Mouse (Mus musculus): Measurements from ENCODE around the gene Clybl. TPM values are rescaled to one million over a fixed set of nuclear protein-coding genes. Genes with fewer than 3 reads are reported as not detected.

The Clybl gene
- polyA plus RNA-seq, 2 experiments, result 13.3 to 20.4 TPM

- DNase-seq (ENCODE audit: low spot score) (no peak), ATAC-seq (ENCODE audit: low FRiP score, low read depth) (no peak)
- 44% methylated on average over 9 of the region's 9 CpGs for WGBS
- Histone ChIP-seq H3K9ac (ENCODE audit: low read depth, low read length, severe bottlenecking) (no peak overlapping the region), H3K27me3 (ENCODE audit: control insufficient read depth, insufficient read depth, low read length) (peaks cover 11% of the 10 kb centered on the region; the same call in 1 of the 2 replicates), H3K4me2 (replicated peaks; ENCODE audit: low read depth, low read length, severe bottlenecking) (no peak overlapping the region), H3K9me3 (ENCODE audit: control insufficient read depth, low read length) (no peaks in the 10 kb centered on the region), H3K27ac (replicated peaks; ENCODE audit: low read depth, low read length) (no peak overlapping the region), H3K4me1 (ENCODE audit: control insufficient read depth, insufficient read depth, low read length) (no peaks in the 10 kb centered on the region), H3K36me3 (ENCODE audit: control insufficient read depth, insufficient read depth, low read length) (no peaks in the 10 kb centered on the region), H3K4me3 (replicated peaks; ENCODE audit: low read length) (no peak overlapping the region)
- no peak for TF ChIP-seq POLR2A (IDR thresholded peaks at IDR 0.05; ENCODE audit: borderline replicate concordance, extremely low read depth, insufficient read depth, insufficient read length)
These were observed 99.6 kb downstream of the Clybl start for GRCm38 (mm10) chr14:122281072-122281634.

DNA sequence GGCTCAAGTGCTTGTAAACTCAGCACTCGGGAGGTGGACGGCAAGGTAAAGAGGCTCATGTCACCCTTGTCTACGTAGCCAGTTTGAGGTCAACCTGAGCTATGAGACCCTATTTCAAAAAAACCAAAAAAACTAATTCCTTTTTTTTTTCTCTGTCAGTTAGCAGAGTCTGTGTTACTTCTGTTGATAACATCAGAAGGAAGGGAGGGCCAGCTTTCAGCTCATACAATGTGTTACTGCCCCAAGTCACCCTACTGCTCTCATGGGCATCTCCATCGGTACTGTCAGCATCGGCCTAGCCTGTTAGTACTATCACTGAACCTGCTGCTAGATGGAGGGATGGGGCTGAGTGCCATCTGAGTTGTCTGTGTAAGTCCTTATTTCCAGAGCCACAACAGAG is 102.5 kb downstream of the Clybl start:
- TF ChIP-seq POLR2A (IDR thresholded peaks at IDR 0.05; ENCODE audit: borderline replicate concordance, extremely low read depth, insufficient read depth, insufficient read length), result no peak

DNA sequence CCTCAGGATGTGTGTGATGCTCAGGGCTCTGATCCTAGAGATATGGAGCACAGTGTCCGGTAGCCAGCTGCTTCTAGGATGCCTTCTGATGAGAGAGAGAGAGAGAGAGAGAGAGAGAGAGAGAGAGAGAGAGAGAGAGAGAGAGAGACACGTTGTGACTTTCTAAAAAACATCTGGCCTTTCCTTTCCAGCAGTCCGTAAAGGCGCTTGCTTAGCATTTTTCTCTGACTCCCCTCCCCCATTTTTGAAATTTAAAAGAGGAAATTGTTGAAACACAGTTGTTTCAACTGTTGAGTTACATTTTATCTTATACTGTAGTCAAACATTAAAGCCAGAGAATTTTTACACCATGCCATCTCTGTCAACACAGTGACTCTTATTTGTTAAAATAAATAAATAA is 114.9 kb downstream of the Clybl start:
- H3K9me3 ChIP-seq (ENCODE audit: control insufficient read depth, low read length), result no peaks in the 10 kb centered on the region
- WGBS, result 27% methylated on average over 4 of the region's 4 CpGs
- no peak for TF ChIP-seq POLR2A (IDR thresholded peaks at IDR 0.05; ENCODE audit: borderline replicate concordance, extremely low read depth, insufficient read depth, insufficient read length)
- H3K27ac ChIP-seq (replicated peaks; ENCODE audit: low read depth, low read length), result no peak overlapping the region
- H3K36me3 ChIP-seq (ENCODE audit: control insufficient read depth, insufficient read depth, low read length), result no peaks in the 10 kb centered on the region
- no peak overlapping the region for H3K4me2 ChIP-seq (replicated peaks; ENCODE audit: low read depth, low read length, severe bottlenecking)
- H3K27me3 ChIP-seq (ENCODE audit: control insufficient read depth, insufficient read depth, low read length), result no peaks in the 10 kb centered on the region
- DNase-seq (ENCODE audit: low spot score) (no peak), ATAC-seq (ENCODE audit: low FRiP score, low read depth) (no peak)
- H3K9ac ChIP-seq (ENCODE audit: low read depth, low read length, severe bottlenecking), result no peak overlapping the region
- no peak overlapping the region for H3K4me3 ChIP-seq (replicated peaks; ENCODE audit: low read length)
- H3K4me1 ChIP-seq (ENCODE audit: control insufficient read depth, insufficient read depth, low read length), result no peaks in the 10 kb centered on the region

More for the DNA sequence above, 102.5 kb downstream of the Clybl start:
- H3K36me3 ChIP-seq (ENCODE audit: control insufficient read depth, insufficient read depth, low read length), result no peaks in the 10 kb centered on the region
- no peak overlapping the region for H3K4me2 ChIP-seq (replicated peaks; ENCODE audit: low read depth, low read length, severe bottlenecking)
- 79% methylated on average over 5 of the region's 5 CpGs for WGBS
- no peaks in the 10 kb centered on the region for H3K4me1 ChIP-seq (ENCODE audit: control insufficient read depth, insufficient read depth, low read length)
- no peak overlapping the region for H3K4me3 ChIP-seq (replicated peaks; ENCODE audit: low read length)
- no peaks in the 10 kb centered on the region for H3K9me3 ChIP-seq (ENCODE audit: control insufficient read depth, low read length)
- H3K27ac ChIP-seq (replicated peaks; ENCODE audit: low read depth, low read length), result no peak overlapping the region
- peaks cover 11% of the 10 kb centered on the region; the same call in 1 of the 2 replicates for H3K27me3 ChIP-seq (ENCODE audit: control insufficient read depth, insufficient read depth, low read length)
- DNase-seq (ENCODE audit: low spot score) (no peak), ATAC-seq (ENCODE audit: low FRiP score, low read depth) (no peak)
- H3K9ac ChIP-seq (ENCODE audit: low read depth, low read length, severe bottlenecking), result no peak overlapping the region

DNA sequence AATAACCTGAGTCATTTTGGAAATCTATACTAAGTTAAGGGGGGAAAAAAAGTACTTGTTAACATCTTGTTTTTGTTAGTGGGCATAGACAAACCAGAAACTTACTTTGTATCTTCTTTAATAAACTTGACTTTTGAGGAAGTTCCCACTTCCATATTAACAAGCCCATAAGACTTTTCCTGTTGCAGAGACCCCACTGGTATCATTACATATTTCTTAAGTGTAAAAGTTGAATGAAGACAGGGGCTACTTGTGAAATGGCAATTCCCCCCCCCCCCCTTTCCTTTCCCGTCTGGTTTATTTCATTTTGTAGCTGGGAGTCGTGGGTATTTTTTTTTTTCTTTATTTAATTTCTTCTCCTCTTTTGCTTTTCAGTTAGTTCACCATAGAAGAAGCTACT is 115.4 kb downstream of the Clybl start:
- WGBS, result 36% methylated on average over 2 of the region's 2 CpGs
- TF ChIP-seq POLR2A (IDR thresholded peaks at IDR 0.05; ENCODE audit: borderline replicate concordance, extremely low read depth, insufficient read depth, insufficient read length), result no peak
- Histone ChIP-seq H3K4me2 (replicated peaks; ENCODE audit: low read depth, low read length, severe bottlenecking) (no peak overlapping the region), H3K27me3 (ENCODE audit: control insufficient read depth, insufficient read depth, low read length) (no peaks in the 10 kb centered on the region), H3K4me3 (replicated peaks; ENCODE audit: low read length) (no peak overlapping the region), H3K27ac (replicated peaks; ENCODE audit: low read depth, low read length) (no peak overlapping the region), H3K9me3 (ENCODE audit: control insufficient read depth, low read length) (no peaks in the 10 kb centered on the region), H3K4me1 (ENCODE audit: control insufficient read depth, insufficient read depth, low read length) (no peaks in the 10 kb centered on the region), H3K36me3 (ENCODE audit: control insufficient read depth, insufficient read depth, low read length) (no peaks in the 10 kb centered on the region), H3K9ac (ENCODE audit: low read depth, low read length, severe bottlenecking) (no peak overlapping the region)
- DNase-seq (ENCODE audit: low spot score) (no peak), ATAC-seq (ENCODE audit: low FRiP score, low read depth) (no peak)

DNA sequence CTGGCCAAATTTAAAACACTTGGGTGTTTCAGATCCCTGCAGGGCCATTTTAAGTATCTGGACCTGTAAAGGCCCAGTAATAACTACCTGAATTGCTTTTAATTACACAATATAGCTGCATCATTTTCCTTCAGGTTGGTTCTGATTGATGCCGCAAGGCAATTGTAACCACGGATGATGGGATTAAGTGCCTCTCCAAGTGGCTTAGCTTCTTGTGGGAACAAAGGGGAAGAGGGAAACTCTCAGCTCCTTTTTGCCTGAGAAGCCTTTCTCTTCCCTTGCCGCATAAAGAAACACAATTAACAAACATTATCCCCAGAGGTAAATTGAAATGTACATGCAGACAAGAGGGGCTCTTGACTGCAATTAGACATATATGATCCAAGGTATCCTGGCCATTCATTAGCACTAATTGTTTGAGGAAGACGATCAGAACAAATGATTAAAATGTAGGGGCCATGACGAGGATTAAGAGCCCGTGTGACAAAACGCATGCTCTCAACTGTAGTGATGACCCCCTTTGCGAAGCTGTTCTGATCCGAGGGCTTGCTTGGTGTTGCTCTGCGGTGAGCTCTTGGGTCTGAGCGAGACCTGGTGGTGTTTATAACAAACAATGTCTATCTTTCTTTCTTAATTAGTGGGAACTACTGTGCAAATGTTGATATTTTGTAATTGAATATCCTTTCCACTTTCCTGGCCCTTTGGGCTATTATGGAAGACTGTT is 116.0 kb downstream of the Clybl start:
- no peak overlapping the region for H3K4me3 ChIP-seq (replicated peaks; ENCODE audit: low read length)
- no peak overlapping the region for H3K27ac ChIP-seq (replicated peaks; ENCODE audit: low read depth, low read length)
- TF ChIP-seq POLR2A (IDR thresholded peaks at IDR 0.05; ENCODE audit: borderline replicate concordance, extremely low read depth, insufficient read depth, insufficient read length), result no peak
- no peaks in the 10 kb centered on the region for H3K27me3 ChIP-seq (ENCODE audit: control insufficient read depth, insufficient read depth, low read length)
- no peak overlapping the region for H3K9ac ChIP-seq (ENCODE audit: low read depth, low read length, severe bottlenecking)
- WGBS, result 51% methylated on average over 11 of the region's 11 CpGs
- H3K9me3 ChIP-seq (ENCODE audit: control insufficient read depth, low read length), result no peaks in the 10 kb centered on the region
- no peaks in the 10 kb centered on the region for H3K4me1 ChIP-seq (ENCODE audit: control insufficient read depth, insufficient read depth, low read length)
- no peak for ATAC-seq (ENCODE audit: low FRiP score, low read depth)
- no peak for DNase-seq (ENCODE audit: low spot score)
- no peak overlapping the region for H3K4me2 ChIP-seq (replicated peaks; ENCODE audit: low read depth, low read length, severe bottlenecking)
- H3K36me3 ChIP-seq (ENCODE audit: control insufficient read depth, insufficient read depth, low read length), result no peaks in the 10 kb centered on the region

All from limb, embryonic 14.5 days (tissue).